11 mouse cellular contexts compared by ENCODE assay signal in the genomic region with DNA sequence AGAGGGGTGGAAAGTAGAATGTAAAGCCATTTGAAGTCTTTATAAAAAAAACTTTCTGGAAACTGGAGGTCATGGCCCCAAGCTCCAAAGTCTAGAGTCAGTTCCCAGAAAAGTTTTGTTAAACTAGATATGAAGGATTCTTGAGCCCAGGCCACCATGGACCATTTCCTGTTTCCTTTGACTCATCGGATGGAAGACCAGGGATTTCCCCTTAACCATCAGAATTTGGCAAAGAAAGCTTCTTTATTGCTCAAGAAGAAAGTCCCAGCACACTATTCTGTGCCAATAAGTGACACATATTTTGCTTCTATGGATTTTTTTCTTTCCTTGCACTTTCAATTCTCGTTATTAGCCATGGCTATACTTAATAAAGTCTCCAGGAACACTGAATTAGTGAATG.
A peak's percentile ranks its signal among the peaks of the same experiment; 100 is the strongest.
DNase-seq lines count a peak whose midpoint lies in the region; ATAC-seq lines count a peak whose summit lies in the region.
"Had no signal": no experiment of that assay in that cellular context is flagged by ENCODE, and none has a peak within 500 bp of the region (broad histone marks: within the 10 kb centered on the region; RNA-seq: fewer than 3 reads in every experiment).

No protein-coding gene starts in this region.

- H3K4me2 ChIP-seq in kidney, embryonic 15.5 days = no peak overlapping the region
- H3K4me2 ChIP-seq: limb, embryonic 15.5 days; midbrain, embryonic 12.5 days had no signal

- DNase-seq in kidney, adult 9 months = peak; percentile 58
- peak; percentile 36 for DNase-seq in adipocyte (ENCODE audit: low spot score)
- DNase-seq in skeletal muscle tissue, adult 2 months (ENCODE audit: low read depth, low spot score) = peak; percentile 10
- DNase-seq in spleen, adult 18-20 months = no peak
- no peak for DNase-seq in layer of hippocampus, postnatal 10 days (ENCODE audit: low spot score in 2 of 2)
- DNase-seq: layer of hippocampus, adult 9-11 months had no signal

- H3K36me3 ChIP-seq in kidney, embryonic 15.5 days = no peaks in the 10 kb centered on the region
- H3K36me3 ChIP-seq: limb, embryonic 15.5 days; midbrain, embryonic 12.5 days had no signal

- no peak overlapping the region for H3K27ac ChIP-seq in kidney, embryonic 15.5 days
- H3K27ac ChIP-seq: limb, embryonic 15.5 days; midbrain, embryonic 12.5 days had no signal

- 70% methylated on average over 2 of the region's 2 CpGs for WGBS in kidney, embryonic 15.5 days

- no peak overlapping the region for H3K9ac ChIP-seq in kidney, embryonic 15.5 days
- H3K9ac ChIP-seq: limb, embryonic 15.5 days; midbrain, embryonic 12.5 days had no signal

- ATAC-seq in kidney, embryonic 15.5 days (replicated peaks; ENCODE audit: low FRiP score) = no peak
- peak; percentile 77 for ATAC-seq in inflammation-experienced regulatory T-cells, adult 6 months
- ATAC-seq: forebrain, embryonic 16.5 days had no signal

- H3K4me1 ChIP-seq in kidney, embryonic 15.5 days = no peaks in the 10 kb centered on the region
- H3K4me1 ChIP-seq: limb, embryonic 15.5 days; midbrain, embryonic 12.5 days had no signal

- H3K27me3 ChIP-seq in kidney, embryonic 15.5 days = no peaks in the 10 kb centered on the region
- H3K27me3 ChIP-seq: limb, embryonic 15.5 days; midbrain, embryonic 12.5 days had no signal

- no peaks in the 10 kb centered on the region for H3K9me3 ChIP-seq in kidney, embryonic 15.5 days (replicated peaks)
- H3K9me3 ChIP-seq: limb, embryonic 15.5 days; midbrain, embryonic 12.5 days had no signal

- H3K4me3 ChIP-seq in kidney, embryonic 15.5 days (replicated peaks) = no peak overlapping the region
- H3K4me3 ChIP-seq: limb, embryonic 15.5 days; midbrain, embryonic 12.5 days had no signal

Comparison
In these comparisons a context has a peak if more than half of its experiments do, and no peak if none do; other contexts are left out.
1. DNase-seq: peak in kidney, adult 9 months (single experiment), adipocyte (single experiment) and skeletal muscle tissue, adult 2 months (single experiment); none in spleen, adult 18-20 months (0 of 2) and layer of hippocampus, postnatal 10 days (0 of 2).